Mouse (Mus musculus): Measurements from ENCODE around the gene Nuak2. TPM values are rescaled to one million over a fixed set of nuclear protein-coding genes. Genes with fewer than 3 reads are reported as not detected.
A peak's percentile ranks its signal among the peaks of the same experiment; 100 is the strongest.

Gene Nuak2
- polyA plus RNA-seq, 1 experiment from 2014 or later = 4.7 TPM

DNA sequence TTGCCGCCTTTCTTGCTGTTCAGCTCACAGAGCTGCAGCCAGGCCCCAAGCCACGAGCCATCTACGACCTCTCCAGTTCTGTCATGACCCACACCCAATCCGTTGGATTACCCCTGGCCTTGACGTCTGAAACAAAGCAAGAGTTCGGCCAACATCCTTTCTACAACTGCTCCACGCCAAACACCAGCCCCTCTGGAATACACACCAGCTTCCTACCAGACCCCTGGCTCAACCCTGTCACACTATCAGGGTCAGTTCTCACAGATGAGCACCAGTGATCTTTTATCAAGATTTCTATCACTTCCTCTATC lies 61.1 kb downstream of the Nuak2 start:
- Histone ChIP-seq H3K36me3 (no peaks in the 10 kb centered on the region), H3K27ac (0 out of 2 replicates have a peak overlapping the region, but pooled peaks have one; percentile 3), H3K4me3 (replicated peaks) (no peak overlapping the region), H3K27me3 (replicated peaks) (no peaks in the 10 kb centered on the region), H3K9me3 (no peaks in the 10 kb centered on the region), H3K9ac (no peak overlapping the region), H3K4me2 (replicated peaks) (no peak overlapping the region), H3K4me1 (replicated peaks) (peaks cover 30% of the 10 kb centered on the region)
- 32% methylated on average over 7 of the region's 7 CpGs for WGBS
- ATAC-seq = no peak

DNA sequence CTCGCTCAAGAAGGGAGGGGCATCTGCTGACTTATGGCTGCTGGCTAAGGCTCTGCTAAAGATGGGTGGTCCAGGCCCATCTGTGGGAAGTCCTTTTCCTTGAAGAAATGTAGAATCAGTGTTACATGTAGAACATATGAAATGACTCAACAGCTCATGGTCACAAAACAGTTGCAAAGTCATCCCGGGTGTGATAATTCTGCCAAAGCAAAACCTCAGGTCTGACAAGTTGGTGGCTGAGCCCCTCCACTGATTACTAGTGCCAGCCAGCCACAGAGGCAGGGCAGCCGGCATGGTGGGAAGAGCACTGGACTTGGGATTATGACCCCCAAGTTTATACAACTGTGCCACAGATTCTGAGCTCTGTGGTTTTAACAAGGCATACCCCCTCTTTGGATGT lies 61.9 kb downstream of the Nuak2 start:
- Histone ChIP-seq H3K36me3 (no peaks in the 10 kb centered on the region), H3K9me3 (no peaks in the 10 kb centered on the region), H3K27ac (no peak overlapping the region), H3K9ac (no peak overlapping the region), H3K4me2 (replicated peaks) (no peak overlapping the region), H3K27me3 (replicated peaks) (no peaks in the 10 kb centered on the region), H3K4me1 (replicated peaks) (peaks cover 30% of the 10 kb centered on the region), H3K4me3 (replicated peaks) (no peak overlapping the region)
- 70% methylated on average over 3 of the region's 3 CpGs for WGBS
- ATAC-seq = no peak

DNA sequence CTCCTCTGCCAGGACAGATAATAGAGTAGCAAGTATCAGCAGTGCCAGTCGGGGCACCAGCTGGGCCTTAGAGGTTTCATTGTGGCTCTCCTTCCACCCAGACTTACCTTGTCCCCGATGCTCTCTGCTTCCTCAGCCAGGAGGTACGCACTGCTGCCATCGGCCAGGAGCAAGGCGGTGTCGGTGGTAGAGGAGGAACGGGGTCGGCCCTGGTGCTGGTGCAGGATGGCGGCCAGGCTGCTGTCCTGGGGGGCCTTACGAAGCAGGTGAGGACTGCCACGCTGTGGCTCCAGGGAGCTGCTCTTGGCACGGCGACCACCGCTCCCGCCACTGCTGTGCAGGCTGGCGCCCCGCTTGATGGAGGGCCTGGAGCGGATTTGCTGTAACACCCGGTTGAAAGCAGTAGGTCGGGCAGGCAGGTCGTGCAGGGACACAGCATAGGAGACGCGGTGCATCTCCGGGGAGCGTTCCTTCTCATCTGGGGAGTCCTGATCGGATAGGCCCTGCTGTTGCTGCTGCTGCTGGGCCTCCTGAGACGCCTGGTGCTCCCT lies 64.7 kb downstream of the Nuak2 start:
- H3K4me2 ChIP-seq (replicated peaks) = no peak overlapping the region
- no peak for ATAC-seq
- H3K36me3 ChIP-seq = no peaks in the 10 kb centered on the region
- H3K9ac ChIP-seq = no peak overlapping the region
- peaks cover 24% of the 10 kb centered on the region; the same call in 1 of the 2 replicates for H3K4me1 ChIP-seq (replicated peaks)
- no peaks in the 10 kb centered on the region for H3K9me3 ChIP-seq
- H3K27ac ChIP-seq = no peak overlapping the region
- WGBS = 88% methylated on average over 27 of the region's 27 CpGs
- H3K27me3 ChIP-seq (replicated peaks) = no peaks in the 10 kb centered on the region
- no peak overlapping the region for H3K4me3 ChIP-seq (replicated peaks)

DNA sequence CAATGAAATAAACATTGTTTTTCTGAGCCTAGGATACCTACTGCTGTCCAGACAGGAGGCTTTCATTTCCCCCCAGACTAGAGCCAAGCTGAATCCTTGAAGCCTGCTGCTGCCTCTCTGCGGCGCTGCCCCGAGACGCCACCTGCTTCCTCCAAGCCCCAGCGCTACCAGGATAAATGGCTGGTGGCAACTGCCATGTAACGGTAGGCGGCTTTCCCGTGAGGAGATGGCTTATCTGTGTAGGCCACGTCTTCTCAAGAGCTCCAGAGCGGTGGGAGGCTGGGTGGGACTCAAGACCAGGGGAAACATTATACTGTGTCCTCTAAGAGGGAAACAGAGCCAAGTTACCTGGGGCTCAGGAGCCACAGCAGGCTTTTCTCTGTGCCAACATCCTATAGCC lies 66.0 kb downstream of the Nuak2 start:
- Histone ChIP-seq H3K27ac (no peak overlapping the region), H3K9me3 (no peaks in the 10 kb centered on the region), H3K36me3 (no peaks in the 10 kb centered on the region), H3K4me2 (replicated peaks) (no peak overlapping the region), H3K9ac (no peak overlapping the region), H3K4me3 (replicated peaks) (no peak overlapping the region), H3K27me3 (replicated peaks) (no peaks in the 10 kb centered on the region), H3K4me1 (replicated peaks) (peaks cover 17% of the 10 kb centered on the region; the same call in 1 of the 2 replicates)
- 75% methylated on average over 10 of the region's 10 CpGs for WGBS
- ATAC-seq = peak; percentile 56; the same call in 1 of the 2 replicates

Other genes starting within 250 kb of the Nuak2 start
- 8.7 and 10.3 TPM in 2 replicates for gene Mfsd4a, start 248.1 kb upstream of the Nuak2 start, polyA plus RNA-seq (2015; fragmentation: Nextera tagmentation; extraction: Ambion mirVana)
- gene Cdk18, start 176.4 kb upstream of the Nuak2 start, polyA plus RNA-seq (2015; fragmentation: Nextera tagmentation; extraction: Ambion mirVana) = 10.5 and 13.4 TPM in 2 replicates
- 0.43 and 0.58 TPM in 2 replicates for gene Lemd1, start 124.7 kb upstream of the Nuak2 start, polyA plus RNA-seq (2015; fragmentation: Nextera tagmentation; extraction: Ambion mirVana)
- gene AC124108.1, start 124.7 kb upstream of the Nuak2 start, polyA plus RNA-seq (2015; fragmentation: Nextera tagmentation; extraction: Ambion mirVana) = 0.03 and 0.08 TPM in 2 replicates
- not detected in 2 replicates for gene Gm10188, start 86.4 kb upstream of the Nuak2 start, polyA plus RNA-seq (2015; fragmentation: Nextera tagmentation; extraction: Ambion mirVana)
- 0.23 and 0.49 TPM in 2 replicates for gene Klhdc8a, start 17.5 kb upstream of the Nuak2 start, polyA plus RNA-seq (2015; fragmentation: Nextera tagmentation; extraction: Ambion mirVana)
- gene Tmcc2, start 75.2 kb downstream of the Nuak2 start, polyA plus RNA-seq (2015; fragmentation: Nextera tagmentation; extraction: Ambion mirVana) = 11.4 and 15.5 TPM in 2 replicates
- gene Dstyk, start 101.4 kb downstream of the Nuak2 start, polyA plus RNA-seq (2015; fragmentation: Nextera tagmentation; extraction: Ambion mirVana) = 8.9 and 9.0 TPM in 2 replicates
- 36.0 and 38.7 TPM in 2 replicates for gene Rbbp5, start 161.2 kb downstream of the Nuak2 start, polyA plus RNA-seq (2015; fragmentation: Nextera tagmentation; extraction: Ambion mirVana)
- 1.8 and 2.0 TPM in 2 replicates for gene Tmem81, start 190.1 kb downstream of the Nuak2 start, polyA plus RNA-seq (2015; fragmentation: Nextera tagmentation; extraction: Ambion mirVana)
- gene Cntn2, start 227.1 kb downstream of the Nuak2 start, polyA plus RNA-seq (2015; fragmentation: Nextera tagmentation; extraction: Ambion mirVana) = 0.29 and 0.33 TPM in 2 replicates